Mouse (Mus musculus): ENCODE data around the gene Lpcat2.

GRCm38 (mm10) chr8:92916082-92916481, 60.9 kb downstream of the Lpcat2 start:
- no peak for TF ChIP-seq CTCF (IDR thresholded peaks at IDR 0.05; ENCODE audit: control insufficient read depth, insufficient read depth, insufficient read length)
- TF ChIP-seq MYOG (IDR thresholded peaks at IDR 0.05; ENCODE audit: control insufficient read depth, extremely low read depth, insufficient read length) = no peak
- no peak for TF ChIP-seq MAX (IDR thresholded peaks at IDR 0.05)
- TF ChIP-seq CEBPB (IDR thresholded peaks at IDR 0.05; ENCODE audit: low read depth) = no peak

All from C2C12 (cell line).